Mouse (Mus musculus): Measurements from ENCODE around the gene Ddc.

DNA sequence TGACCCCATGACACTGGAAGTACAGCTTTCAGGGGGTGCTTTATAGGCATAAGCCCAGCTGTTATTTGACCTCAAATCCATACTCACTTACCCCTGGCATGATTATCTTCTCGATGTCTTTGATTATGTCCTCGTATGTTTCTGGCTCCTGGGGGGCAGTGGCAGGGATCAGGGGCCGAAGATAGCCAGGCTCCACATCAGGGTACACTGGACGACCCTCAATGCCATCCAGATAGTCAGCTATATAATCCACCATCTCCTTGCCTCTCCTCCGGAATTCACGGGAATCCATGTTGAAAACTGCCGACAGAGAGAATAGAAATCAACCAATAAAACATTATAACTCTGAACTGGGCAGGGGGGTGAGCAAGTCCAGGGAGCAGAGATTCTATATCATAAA, 17.6 kb downstream of the Ddc start:
- no peak for TF ChIP-seq EP300 (IDR thresholded peaks at IDR 0.05; ENCODE audit: low read depth)
- no peak for TF ChIP-seq CTCF (IDR thresholded peaks at IDR 0.05; ENCODE audit: low read depth)
